Mouse (Mus musculus): Measurements from ENCODE around the gene Pou3f3. TPM values are rescaled to one million over a fixed set of nuclear protein-coding genes. Genes with fewer than 3 reads are reported as not detected.

Pou3f3 gene
- total RNA-seq, 2 experiments from 2014 or later = not detected

- no peak for DNase-seq
These were observed 647 bp upstream of the Pou3f3 start for GRCm38 (mm10) chr1:42694665-42695577.

GRCm38 (mm10) chr1:42696371-42697031, 933 bp downstream of the Pou3f3 start:
- no peak for DNase-seq

DNA sequence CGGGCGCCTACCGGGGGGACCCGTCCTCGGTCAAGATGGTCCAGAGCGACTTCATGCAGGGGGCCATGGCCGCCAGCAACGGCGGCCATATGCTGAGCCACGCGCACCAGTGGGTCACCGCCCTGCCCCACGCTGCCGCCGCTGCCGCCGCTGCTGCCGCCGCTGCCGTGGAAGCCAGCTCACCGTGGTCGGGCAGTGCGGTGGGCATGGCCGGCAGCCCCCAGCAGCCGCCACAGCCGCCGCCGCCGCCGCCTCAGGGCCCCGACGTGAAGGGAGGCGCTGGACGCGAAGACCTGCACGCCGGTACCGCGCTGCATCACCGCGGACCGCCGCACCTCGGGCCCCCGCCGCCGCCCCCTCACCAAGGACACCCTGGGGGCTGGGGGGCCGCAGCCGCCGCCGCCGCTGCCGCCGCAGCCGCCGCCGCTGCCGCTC, 1.8 kb downstream of the Pou3f3 start:
- DNase-seq = no peak

GRCm38 (mm10) chr1:42697756-42698583, 2.4 kb downstream of the Pou3f3 start:
- DNase-seq = no peak

DNA sequence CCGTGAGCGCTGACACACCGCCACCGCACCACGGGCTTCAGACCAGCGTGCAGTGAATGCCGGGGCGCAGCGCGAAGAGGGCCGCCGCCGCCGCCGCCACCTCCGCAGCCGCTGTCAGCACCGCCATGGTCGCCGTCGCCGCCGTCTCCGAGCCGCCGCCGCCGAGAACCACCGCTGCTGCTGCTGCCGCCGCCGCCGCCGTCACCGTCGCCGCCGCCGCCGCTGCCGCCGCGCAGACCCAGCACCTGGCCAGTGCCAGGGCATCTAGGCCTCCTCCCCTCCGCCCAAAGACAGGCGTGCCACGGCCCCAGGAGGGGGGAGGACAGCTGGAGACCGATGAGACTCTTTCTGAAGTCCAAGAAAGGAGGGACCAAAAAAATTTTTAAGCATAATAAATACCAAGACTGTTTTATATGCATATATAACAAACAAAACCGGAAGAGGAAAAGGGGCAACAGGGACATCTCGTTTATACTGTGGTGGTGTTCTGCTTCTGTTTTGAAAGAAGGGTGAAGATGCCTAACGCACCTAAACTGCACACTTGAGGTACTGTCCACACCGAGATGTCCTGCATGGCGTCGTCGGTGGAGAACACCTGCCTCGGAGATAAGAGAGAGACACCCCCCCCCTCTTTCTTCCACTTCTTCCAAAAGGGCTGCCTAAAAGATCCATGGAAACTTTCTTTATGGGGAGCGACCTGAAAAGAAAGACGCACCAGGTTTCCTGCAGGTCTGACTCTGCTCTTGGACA, 3.2 kb downstream of the Pou3f3 start:
- no peak for DNase-seq

- DNase-seq = no peak
These were observed 3.9 kb downstream of the Pou3f3 start for GRCm38 (mm10) chr1:42699471-42699871.

DNA sequence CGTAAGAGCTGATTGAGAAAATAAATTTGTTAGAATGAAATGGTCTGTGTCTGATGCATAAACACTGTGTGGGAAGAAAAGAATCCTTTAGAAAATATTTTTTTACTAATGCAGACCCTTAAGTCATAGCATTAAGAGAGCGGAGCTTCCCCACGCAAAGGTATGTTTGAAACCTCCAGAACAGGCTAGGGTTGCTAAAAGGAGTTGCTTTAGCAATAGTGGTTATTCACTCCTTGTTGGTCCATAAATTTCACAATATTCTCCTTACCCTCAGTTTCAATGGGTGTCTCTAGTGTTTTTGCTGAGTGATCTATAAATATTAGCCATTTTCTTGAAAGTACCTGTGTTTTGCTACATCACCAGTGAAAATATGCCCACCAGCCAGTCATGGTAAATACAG, 4.6 kb downstream of the Pou3f3 start:
- DNase-seq = no peak

GRCm38 (mm10) chr1:42700815-42701214, 5.2 kb downstream of the Pou3f3 start:
- DNase-seq = no peak

DNA sequence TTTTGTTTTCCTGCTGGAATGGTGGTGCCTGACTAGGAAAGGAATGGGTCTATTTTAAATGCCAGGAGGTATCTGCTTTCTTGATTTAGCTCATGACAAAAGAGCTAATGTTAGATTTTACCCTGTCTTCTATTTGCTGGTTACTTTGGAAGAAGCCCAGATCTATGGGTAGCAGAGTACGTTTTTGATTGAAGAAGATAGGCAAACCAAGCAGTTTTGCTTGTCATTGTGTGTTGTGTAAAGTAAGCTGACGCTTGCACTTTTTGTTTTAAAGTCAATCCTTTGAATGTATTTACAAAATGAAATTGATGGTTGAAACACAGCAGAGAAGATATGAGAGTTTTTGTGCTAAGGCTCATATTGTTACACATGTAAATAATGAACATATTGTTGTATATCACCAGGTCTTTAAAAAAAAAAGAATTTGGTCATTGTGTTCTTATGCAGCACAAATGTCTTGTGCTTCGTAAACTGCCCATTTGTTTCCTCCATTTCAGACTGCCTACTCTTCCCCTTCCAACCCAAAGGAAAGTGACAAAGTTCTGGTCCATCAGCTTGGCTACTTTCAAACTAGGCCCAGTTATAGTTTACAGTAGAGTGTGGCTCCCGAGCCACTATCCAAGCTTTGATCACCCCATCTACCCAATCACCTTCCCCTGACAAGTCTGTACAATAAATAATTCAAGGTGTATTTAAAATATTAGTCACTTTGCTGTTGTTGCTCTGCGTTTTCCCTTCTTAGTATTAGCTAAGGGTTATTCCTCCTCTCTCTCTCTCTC, 6.5 kb downstream of the Pou3f3 start:
- no peak for DNase-seq

GRCm38 (mm10) chr1:42702984-42703383, 7.4 kb downstream of the Pou3f3 start:
- no peak for DNase-seq

DNA sequence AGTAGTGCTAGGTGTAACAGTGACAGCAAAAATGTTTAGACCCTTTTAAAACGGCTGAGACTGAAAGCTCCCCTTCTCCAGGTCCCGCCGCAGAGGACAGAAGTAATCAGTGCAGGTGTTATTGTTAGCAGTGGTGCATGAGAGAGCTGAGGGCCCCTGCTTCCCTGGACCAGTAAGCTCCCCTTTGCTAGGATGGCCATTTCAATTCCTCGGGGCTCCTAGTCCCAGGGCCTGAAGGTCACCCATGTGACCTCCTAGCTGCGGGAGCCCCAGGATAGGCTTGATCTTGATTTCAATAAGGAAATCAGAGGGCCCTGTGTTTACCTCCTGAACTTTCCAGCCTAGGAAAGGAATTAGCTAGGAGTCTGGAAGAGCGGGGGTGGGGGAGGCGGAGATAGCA, 7.9 kb downstream of the Pou3f3 start:
- DNase-seq = no peak

- no peak for DNase-seq
These were observed 8.5 kb downstream of the Pou3f3 start for GRCm38 (mm10) chr1:42703851-42704613.

DNA sequence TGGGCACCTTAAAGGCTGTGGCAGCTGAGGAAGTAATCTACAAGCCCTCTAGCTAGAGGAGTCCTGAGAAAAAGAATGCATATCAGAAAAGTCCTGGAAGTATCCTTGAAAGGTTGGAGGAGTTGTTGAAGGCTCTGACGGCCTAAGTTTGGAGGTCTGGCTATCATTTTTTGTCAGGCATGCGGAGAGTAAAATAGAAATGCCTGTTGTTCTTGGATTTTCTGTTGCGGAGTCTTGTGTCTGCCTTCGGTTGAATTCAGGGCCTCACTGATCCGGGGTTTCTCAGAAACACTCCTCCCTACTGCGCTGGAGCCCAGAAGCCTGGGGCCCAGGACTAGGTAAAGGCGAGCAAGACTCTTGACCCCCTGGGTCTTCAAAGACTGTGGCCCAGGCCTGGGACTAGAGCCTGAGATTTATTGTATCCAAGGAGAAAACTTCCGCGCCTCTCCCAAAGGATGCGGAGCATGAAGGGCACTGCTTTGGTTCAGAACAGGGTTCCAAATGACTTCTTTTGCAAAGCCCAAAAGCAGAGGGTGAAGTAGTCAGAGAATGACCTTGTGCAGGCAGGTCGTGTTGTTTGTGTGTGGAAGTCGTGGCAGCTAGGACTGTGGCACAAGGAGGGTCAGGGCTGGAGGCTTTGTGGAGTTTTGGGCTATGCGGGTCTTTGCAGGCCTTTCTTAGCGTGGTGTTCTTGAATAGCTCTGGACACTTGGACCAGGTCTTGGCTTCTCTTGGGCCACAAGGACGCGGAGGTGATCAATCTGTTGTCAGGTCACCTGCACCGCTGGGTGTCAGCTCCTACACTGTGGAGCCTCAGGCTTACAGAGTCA, 9.6 kb downstream of the Pou3f3 start:
- DNase-seq = no peak

DNA sequence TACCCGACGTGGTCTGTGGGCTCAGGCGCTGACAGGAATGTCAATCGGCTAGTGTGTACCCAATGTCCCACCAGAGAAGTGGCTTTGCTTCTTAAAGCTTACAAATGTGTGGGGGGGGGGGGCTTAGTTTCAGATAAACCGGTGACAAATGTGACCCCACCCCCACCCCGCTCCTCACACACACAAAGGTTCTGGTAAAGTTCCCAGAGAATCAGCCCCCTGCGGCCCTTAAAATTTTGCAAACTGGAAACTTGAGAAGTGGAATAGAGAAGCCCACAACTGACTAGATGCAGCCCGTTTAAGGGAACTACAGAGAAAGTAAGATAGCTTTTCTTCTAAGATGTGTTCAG, 10.2 kb downstream of the Pou3f3 start:
- DNase-seq = no peak

GRCm38 (mm10) chr1:42707196-42707595, 11.6 kb downstream of the Pou3f3 start:
- no peak for DNase-seq

GRCm38 (mm10) chr1:42707611-42708130, 12.1 kb downstream of the Pou3f3 start:
- DNase-seq = no peak

GRCm38 (mm10) chr1:42709024-42709423, 13.5 kb downstream of the Pou3f3 start:
- DNase-seq = no peak

GRCm38 (mm10) chr1:42709431-42710160, 14.0 kb downstream of the Pou3f3 start:
- no peak for DNase-seq
